Mouse (Mus musculus): ENCODE measurements around the gene Plxna1. TPM values are rescaled to one million over a fixed set of nuclear protein-coding genes. Genes with fewer than 3 reads are reported as not detected.

Plxna1 gene
- polyA plus RNA-seq, 1 experiment from 2014 or later = 85.3 TPM

DNA sequence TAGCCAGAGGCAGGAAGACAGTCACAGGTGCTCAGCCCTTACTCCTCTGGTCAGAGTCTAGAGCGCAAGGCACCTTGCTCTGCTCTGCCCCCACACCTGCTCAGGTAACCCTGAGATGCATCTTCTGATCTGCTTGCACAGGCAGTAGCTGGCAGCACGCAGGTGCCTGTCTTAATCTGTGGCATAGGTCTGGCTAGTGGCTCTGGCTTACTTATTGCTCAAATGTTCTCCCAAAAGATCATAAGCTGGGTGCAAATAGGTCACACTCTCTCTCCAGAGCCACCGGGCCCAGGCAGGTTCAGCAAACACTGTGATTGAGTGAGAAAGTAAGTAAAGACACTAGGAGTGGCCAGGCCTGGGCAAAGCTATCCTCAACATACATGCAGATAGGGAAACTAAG lies 3.2 kb downstream of the Plxna1 start:
- ATAC-seq (replicated peaks) = no peak
- 86% methylated on average over 3 of the region's 3 CpGs for WGBS
- no peaks in the 10 kb centered on the region for H3K27me3 ChIP-seq (replicated peaks)
- peaks cover 78% of the 10 kb centered on the region for H3K4me1 ChIP-seq
- H3K4me3 ChIP-seq = peak overlapping the region; percentile 70
- H3K36me3 ChIP-seq (replicated peaks) = 0 out of 2 replicates have a peak, but pooled peaks cover 4% of the 10 kb centered on the region
- no peaks in the 10 kb centered on the region for H3K9me3 ChIP-seq
- peak overlapping the region; percentile 94 for H3K9ac ChIP-seq
- peak overlapping the region; percentile 98 for H3K4me2 ChIP-seq
- H3K27ac ChIP-seq = peak overlapping the region; percentile 90; the same call in 1 of the 2 replicates

DNA sequence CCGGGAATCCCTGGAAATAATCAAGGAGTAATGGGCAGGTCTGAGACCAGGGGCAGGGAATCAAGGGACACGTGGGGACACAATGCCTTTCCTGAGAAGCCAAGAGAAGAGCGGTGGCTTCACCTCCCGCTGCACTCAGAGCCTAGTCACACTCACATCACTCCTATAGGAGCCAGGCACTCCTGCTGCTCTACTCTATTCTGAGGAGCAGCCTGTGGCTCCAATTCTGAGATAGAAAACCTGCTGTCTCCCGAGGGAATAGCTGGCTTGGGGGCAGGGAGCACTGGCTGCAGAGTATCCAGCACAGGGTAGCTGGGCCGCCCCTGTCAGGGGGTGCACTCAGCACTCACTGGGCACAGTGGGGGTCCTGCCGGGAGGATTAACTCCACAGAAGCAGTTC lies 6.8 kb downstream of the Plxna1 start:
- Histone ChIP-seq H3K9ac (0 out of 2 replicates have a peak overlapping the region, but pooled peaks have one; percentile 12), H3K9me3 (no peaks in the 10 kb centered on the region), H3K27ac (no peak overlapping the region), H3K36me3 (replicated peaks) (peaks cover 4% of the 10 kb centered on the region; the same call in 1 of the 2 replicates), H3K27me3 (replicated peaks) (no peaks in the 10 kb centered on the region), H3K4me3 (0 out of 2 replicates have a peak overlapping the region, but pooled peaks have one; percentile 1), H3K4me2 (peak overlapping the region; percentile 29), H3K4me1 (peaks cover 98% of the 10 kb centered on the region)
- 26% methylated on average over 7 of the region's 7 CpGs for WGBS
- no peak for ATAC-seq (replicated peaks)

DNA sequence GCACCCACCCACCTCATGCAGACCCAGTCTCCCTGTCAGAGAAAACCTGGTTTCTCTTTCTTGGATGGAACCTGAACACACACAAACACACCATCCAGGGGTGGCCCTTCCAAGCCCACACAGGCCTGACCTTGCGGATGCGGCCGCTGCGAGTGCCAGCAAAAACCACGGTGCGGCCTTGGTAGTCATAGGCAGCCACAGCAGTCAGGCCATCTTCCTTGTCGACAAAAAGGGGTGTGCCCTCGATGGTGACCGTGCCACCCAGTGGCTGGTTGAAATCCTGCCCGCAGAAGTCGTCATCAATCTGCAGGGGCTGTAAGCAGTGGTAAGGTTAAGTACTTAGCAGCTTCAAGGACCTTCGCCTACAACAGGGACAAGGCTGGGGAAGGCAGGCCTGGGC lies 7.7 kb downstream of the Plxna1 start:
- H3K4me1 ChIP-seq = peaks cover 98% of the 10 kb centered on the region
- no peak for ATAC-seq (replicated peaks)
- H3K4me3 ChIP-seq = no peak overlapping the region
- peaks cover 14% of the 10 kb centered on the region; the same call in 1 of the 2 replicates for H3K36me3 ChIP-seq (replicated peaks)
- no peaks in the 10 kb centered on the region for H3K27me3 ChIP-seq (replicated peaks)
- no peak overlapping the region for H3K4me2 ChIP-seq
- WGBS = 85% methylated on average over 12 of the region's 12 CpGs
- no peak overlapping the region for H3K27ac ChIP-seq
- H3K9ac ChIP-seq = no peak overlapping the region
- H3K9me3 ChIP-seq = no peaks in the 10 kb centered on the region

DNA sequence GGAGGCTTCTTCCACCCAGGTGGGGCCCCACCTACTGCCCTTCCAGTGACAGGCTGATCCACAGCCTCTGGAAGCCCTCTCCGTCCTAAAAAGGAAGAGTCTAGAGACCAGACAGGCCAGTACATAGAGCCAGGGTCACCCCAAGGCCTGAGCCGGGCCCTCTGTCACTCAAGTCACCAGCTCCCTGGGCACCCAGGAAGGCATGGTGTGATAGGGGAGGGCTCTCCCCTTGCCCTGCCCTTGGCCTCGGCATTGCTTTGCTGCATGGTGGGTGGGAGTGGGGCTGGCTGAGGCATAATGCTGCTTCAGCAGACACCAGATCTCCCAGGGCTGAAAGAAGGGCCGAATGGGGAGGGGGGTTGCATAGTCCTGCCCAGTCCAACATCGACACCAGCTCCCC lies 8.3 kb downstream of the Plxna1 start:
- Histone ChIP-seq H3K9ac (no peak overlapping the region), H3K36me3 (replicated peaks) (peaks cover 19% of the 10 kb centered on the region; the same call in 1 of the 2 replicates), H3K4me3 (no peak overlapping the region), H3K9me3 (no peaks in the 10 kb centered on the region), H3K4me1 (peaks cover 96% of the 10 kb centered on the region), H3K27me3 (replicated peaks) (no peaks in the 10 kb centered on the region), H3K4me2 (no peak overlapping the region), H3K27ac (no peak overlapping the region)
- WGBS = 73% methylated on average over 5 of the region's 5 CpGs
- ATAC-seq (replicated peaks) = no peak

DNA sequence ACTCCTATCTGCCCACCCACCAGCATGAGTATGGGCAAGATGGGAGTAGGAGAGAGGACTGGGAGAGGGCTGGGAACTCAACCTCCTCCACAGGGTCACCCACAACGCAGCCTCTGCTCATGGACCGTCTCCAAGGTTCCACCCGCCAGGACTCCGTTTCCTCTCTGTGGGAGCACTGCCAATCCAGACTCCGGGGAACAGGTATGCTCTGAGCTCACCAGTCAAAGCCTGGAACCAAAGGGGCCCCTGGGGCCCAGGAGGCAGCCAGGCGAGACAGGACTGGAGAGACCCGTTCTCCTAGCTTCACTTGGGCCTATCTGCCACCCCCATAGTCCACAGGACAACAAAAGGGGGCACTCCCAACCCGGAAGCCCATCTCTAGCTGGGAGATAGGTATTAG lies 9.3 kb downstream of the Plxna1 start:
- H3K4me1 ChIP-seq = peaks cover 87% of the 10 kb centered on the region
- H3K9me3 ChIP-seq = no peaks in the 10 kb centered on the region
- ATAC-seq (replicated peaks) = no peak
- no peaks in the 10 kb centered on the region for H3K27me3 ChIP-seq (replicated peaks)
- peaks cover 19% of the 10 kb centered on the region; the same call in 1 of the 2 replicates for H3K36me3 ChIP-seq (replicated peaks)
- no peak overlapping the region for H3K4me3 ChIP-seq
- H3K27ac ChIP-seq = 0 out of 2 replicates have a peak overlapping the region, but pooled peaks have one; percentile 36
- no peak overlapping the region for H3K4me2 ChIP-seq
- 61% methylated on average over 8 of the region's 8 CpGs for WGBS
- no peak overlapping the region for H3K9ac ChIP-seq

DNA sequence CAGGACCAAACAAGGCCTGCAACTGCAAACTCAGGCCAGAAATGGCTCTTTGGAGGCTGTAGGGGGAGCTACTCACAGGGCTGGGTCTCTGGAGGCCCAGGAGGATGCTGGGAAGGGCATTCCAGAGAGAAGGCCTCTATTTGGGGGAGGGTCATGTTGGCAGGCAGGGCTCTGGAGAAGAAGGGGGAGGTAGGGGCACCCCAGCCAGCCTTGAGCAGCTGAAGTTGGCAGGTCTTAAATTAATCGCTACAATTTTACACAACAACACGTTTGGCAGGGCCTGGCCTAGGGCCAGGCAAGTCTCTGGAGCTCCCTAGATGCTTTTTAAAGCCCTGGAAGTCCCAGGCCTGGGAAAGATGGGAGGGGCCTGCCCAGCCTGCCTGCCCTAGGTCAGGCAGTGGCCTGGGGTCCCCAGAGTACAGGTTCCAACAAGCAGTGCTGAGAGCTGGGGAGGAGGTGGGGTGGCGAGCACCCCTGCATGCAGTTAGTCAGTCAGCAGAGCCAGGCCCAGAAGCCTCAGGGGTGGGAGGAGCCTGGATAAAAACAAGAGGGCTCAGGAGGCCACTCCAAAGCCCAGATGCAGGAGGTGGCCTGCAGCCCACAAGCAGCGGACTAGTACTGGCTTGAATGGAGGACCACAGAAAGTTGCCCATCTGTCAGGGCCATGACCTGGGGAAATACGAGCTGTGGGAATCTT lies 10.8 kb downstream of the Plxna1 start:
- H3K27me3 ChIP-seq (replicated peaks) = no peaks in the 10 kb centered on the region
- H3K36me3 ChIP-seq (replicated peaks) = peaks cover 25% of the 10 kb centered on the region
- WGBS = 23% methylated on average over 5 of the region's 5 CpGs
- H3K4me2 ChIP-seq = no peak overlapping the region
- no peaks in the 10 kb centered on the region for H3K9me3 ChIP-seq
- ATAC-seq (replicated peaks) = peak; percentile 65
- H3K9ac ChIP-seq = 0 out of 2 replicates have a peak overlapping the region, but pooled peaks have one; percentile 0
- peak overlapping the region; percentile 36 for H3K27ac ChIP-seq
- peaks cover 74% of the 10 kb centered on the region for H3K4me1 ChIP-seq
- no peak overlapping the region for H3K4me3 ChIP-seq

DNA sequence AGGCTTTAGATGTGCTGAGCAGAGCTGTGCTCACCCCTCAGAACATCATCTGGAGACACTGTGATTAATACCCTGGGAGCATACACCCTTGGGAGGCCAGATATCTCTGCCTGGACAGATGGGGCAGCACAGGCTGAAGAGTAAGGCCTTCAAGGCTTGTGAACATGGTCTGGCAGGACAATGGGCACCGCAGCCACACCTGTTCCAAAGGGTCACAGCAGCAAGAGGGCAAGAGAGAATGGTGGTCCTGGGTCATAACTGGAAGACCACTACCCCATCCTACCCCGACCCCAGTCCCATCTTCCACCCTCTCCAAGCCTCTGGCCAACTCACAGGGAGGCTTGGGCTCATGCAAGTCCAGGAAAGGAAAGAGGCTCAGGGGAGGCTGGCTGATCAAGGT lies 11.9 kb downstream of the Plxna1 start:
- no peak for ATAC-seq (replicated peaks)
- H3K4me2 ChIP-seq = no peak overlapping the region
- no peaks in the 10 kb centered on the region for H3K27me3 ChIP-seq (replicated peaks)
- no peak overlapping the region; the same call in 1 of the 2 replicates for H3K27ac ChIP-seq
- 96% methylated on average over 2 of the region's 2 CpGs for WGBS
- peaks cover 26% of the 10 kb centered on the region for H3K36me3 ChIP-seq (replicated peaks)
- H3K9me3 ChIP-seq = no peaks in the 10 kb centered on the region
- H3K4me1 ChIP-seq = peaks cover 68% of the 10 kb centered on the region
- H3K9ac ChIP-seq = no peak overlapping the region
- H3K4me3 ChIP-seq = no peak overlapping the region

DNA sequence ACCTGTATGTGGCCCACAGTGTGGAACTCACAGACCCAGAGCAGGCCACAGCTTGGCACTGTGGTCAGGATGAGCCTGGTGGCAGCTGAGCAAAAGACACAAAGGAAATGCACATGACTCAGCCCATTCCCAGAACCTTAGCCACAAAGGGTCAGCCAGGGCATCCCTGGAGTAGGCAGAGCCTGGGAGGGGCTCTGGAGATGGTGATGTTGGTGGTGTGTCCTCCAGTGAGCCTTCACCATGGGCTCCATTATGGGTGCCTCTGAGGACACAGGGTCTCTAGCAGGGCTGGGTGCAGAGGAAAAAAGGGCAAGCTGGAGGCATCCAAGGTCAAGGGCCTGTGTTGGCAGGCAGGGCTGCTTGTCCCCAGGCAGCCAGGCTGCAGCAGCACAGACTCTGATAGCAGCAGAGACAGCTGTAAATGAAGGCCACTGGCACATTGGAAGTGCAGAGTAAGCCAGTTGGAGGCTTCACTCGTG lies 12.3 kb downstream of the Plxna1 start:
- H3K9me3 ChIP-seq = no peaks in the 10 kb centered on the region
- H3K4me1 ChIP-seq = peaks cover 67% of the 10 kb centered on the region
- peaks cover 26% of the 10 kb centered on the region for H3K36me3 ChIP-seq (replicated peaks)
- H3K27ac ChIP-seq = no peak overlapping the region
- 61% methylated on average over 1 of the region's 1 CpGs for WGBS
- ATAC-seq (replicated peaks) = no peak
- no peaks in the 10 kb centered on the region for H3K27me3 ChIP-seq (replicated peaks)
- H3K4me3 ChIP-seq = no peak overlapping the region
- H3K9ac ChIP-seq = no peak overlapping the region
- no peak overlapping the region for H3K4me2 ChIP-seq

DNA sequence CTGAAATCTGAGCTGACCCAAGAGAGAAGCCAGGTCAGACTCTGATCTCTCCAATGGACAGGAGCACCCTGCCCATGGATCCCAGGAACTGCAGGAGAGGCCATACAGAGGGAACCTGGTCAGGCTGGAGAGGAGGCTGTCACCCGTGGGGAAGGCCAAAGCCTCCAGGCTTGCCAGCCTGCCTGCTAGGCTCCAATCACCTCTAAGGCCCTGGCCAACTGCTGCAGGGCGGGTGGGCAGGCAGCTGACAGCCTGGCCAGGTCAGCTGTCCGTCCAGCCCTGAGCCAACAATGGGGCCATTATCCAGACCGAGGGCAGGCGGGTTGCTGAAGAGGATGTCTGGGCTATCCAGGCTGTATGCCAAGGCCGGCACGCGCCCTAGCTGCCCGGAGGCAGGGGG lies 14.1 kb downstream of the Plxna1 start:
- WGBS = 76% methylated on average over 9 of the region's 9 CpGs
- Histone ChIP-seq H3K27me3 (replicated peaks) (no peaks in the 10 kb centered on the region), H3K27ac (no peak overlapping the region), H3K4me2 (no peak overlapping the region), H3K4me1 (peaks cover 58% of the 10 kb centered on the region), H3K36me3 (replicated peaks) (peaks cover 21% of the 10 kb centered on the region), H3K9ac (no peak overlapping the region), H3K4me3 (no peak overlapping the region), H3K9me3 (no peaks in the 10 kb centered on the region)
- ATAC-seq (replicated peaks) = no peak

DNA sequence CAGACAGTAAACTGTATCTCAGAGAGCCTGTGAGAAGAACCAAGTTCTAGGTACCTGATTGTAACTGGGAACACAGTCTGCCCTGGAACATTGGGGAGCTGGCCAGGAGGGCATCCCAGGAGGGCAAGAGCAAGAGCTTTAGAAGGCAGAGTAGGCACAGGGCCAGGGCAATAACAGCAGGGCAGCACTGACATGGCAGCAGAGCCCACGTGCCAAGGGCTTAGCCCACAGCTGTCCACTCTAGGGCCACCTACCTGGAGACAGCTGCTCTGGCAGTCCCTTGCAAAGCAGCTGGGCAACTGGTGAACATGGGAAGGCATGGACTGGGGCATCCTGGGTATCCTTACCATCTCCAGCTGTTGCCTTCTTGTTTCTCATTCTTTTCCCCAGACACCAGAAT lies 14.6 kb downstream of the Plxna1 start:
- H3K36me3 ChIP-seq (replicated peaks) = peaks cover 21% of the 10 kb centered on the region
- H3K27ac ChIP-seq = no peak overlapping the region
- H3K4me1 ChIP-seq = peaks cover 52% of the 10 kb centered on the region
- no peaks in the 10 kb centered on the region for H3K27me3 ChIP-seq (replicated peaks)
- H3K4me3 ChIP-seq = no peak overlapping the region
- no peak overlapping the region for H3K4me2 ChIP-seq
- ATAC-seq (replicated peaks) = no peak
- H3K9ac ChIP-seq = no peak overlapping the region
- WGBS = 75% methylated on average over 1 of the region's 1 CpGs
- H3K9me3 ChIP-seq = no peaks in the 10 kb centered on the region

DNA sequence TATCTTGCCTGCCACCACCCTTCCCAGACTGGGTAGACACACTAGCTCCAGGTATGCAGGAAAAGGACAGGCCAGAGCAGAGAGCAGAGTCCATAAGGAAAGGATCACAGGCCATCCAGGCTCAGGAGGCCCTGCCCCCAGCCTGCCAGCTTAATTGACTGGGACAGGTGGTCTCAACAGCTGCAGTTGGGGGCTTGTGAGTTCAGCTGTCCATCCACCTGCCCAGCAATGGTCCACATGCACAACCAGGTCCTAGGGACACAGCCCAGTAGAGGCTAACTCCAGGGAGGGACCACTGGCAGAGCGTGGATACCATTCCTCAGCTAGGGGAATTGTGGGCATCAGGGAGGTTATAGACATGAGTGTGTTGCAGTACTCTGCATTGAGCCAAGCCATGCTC lies 16.6 kb downstream of the Plxna1 start:
- Histone ChIP-seq H3K4me2 (no peak overlapping the region), H3K36me3 (replicated peaks) (peaks cover 37% of the 10 kb centered on the region), H3K27ac (no peak overlapping the region), H3K4me3 (no peak overlapping the region), H3K27me3 (replicated peaks) (no peaks in the 10 kb centered on the region), H3K9ac (no peak overlapping the region), H3K9me3 (no peaks in the 10 kb centered on the region), H3K4me1 (peaks cover 33% of the 10 kb centered on the region)
- ATAC-seq (replicated peaks) = no peak
- 89% methylated on average over 1 of the region's 1 CpGs for WGBS

DNA sequence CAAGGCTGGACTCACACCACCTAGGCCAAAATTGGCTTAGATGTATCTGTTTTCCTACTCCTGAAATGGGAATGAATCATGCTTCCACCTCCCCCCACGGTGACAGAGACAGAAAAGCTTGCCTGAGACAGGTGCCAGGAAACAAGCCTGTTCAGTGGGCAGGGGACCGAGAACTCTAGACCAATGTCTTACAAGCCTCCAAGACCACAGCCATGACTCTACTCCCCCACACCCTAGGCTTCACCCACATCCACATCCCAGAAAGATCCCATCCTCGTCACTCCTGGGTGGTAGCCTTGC lies 17.0 kb downstream of the Plxna1 start:
- H3K9ac ChIP-seq = no peak overlapping the region
- peaks cover 29% of the 10 kb centered on the region for H3K4me1 ChIP-seq
- no peak overlapping the region for H3K4me3 ChIP-seq
- WGBS = 78% methylated on average over 3 of the region's 3 CpGs
- no peaks in the 10 kb centered on the region for H3K27me3 ChIP-seq (replicated peaks)
- H3K4me2 ChIP-seq = no peak overlapping the region
- H3K27ac ChIP-seq = no peak overlapping the region
- no peak for ATAC-seq (replicated peaks)
- peaks cover 39% of the 10 kb centered on the region for H3K36me3 ChIP-seq (replicated peaks)
- no peaks in the 10 kb centered on the region for H3K9me3 ChIP-seq
